Mouse (Mus musculus): Measurements from ENCODE around the gene Ppm1n.
A peak's percentile ranks its signal among the peaks of the same experiment; 100 is the strongest.

Ppm1n gene

DNA sequence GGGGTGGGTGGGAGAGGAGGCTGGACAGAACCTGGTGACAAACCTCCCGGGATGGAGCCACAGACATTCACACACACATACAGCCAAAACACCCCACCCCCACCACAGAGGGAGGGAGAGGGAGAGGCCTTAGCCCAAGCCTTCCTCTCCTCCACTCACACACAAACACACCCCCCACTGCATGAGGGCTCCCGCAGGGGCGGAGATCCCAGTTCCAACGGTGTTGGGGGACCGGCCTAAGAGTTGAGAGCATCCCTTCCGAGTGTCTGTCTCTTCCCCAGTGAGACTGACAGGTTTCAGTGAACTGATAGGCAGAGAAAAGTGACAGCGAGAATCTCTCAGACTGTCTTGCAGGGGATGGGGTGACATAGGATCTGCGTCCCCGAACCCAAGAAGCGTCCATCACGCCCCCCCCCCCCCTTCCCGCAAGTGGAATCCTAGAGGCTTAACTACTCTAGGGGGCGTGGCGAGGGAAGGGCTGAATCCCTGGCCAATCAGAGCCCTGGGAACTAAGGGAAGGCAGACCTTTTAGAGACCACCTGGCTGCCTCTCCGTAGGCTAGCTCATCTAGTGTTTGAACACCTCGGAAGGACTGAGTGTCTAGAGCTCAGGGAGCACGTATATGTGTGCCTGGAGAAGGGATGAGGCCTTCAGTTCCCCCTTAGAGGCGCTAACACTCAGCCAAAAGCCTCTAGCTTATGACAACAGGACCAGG, 28.0 kb upstream of the Ppm1n start:
- DNase-seq (ENCODE audit: low read depth, low spot score) = peak; percentile 92

DNA sequence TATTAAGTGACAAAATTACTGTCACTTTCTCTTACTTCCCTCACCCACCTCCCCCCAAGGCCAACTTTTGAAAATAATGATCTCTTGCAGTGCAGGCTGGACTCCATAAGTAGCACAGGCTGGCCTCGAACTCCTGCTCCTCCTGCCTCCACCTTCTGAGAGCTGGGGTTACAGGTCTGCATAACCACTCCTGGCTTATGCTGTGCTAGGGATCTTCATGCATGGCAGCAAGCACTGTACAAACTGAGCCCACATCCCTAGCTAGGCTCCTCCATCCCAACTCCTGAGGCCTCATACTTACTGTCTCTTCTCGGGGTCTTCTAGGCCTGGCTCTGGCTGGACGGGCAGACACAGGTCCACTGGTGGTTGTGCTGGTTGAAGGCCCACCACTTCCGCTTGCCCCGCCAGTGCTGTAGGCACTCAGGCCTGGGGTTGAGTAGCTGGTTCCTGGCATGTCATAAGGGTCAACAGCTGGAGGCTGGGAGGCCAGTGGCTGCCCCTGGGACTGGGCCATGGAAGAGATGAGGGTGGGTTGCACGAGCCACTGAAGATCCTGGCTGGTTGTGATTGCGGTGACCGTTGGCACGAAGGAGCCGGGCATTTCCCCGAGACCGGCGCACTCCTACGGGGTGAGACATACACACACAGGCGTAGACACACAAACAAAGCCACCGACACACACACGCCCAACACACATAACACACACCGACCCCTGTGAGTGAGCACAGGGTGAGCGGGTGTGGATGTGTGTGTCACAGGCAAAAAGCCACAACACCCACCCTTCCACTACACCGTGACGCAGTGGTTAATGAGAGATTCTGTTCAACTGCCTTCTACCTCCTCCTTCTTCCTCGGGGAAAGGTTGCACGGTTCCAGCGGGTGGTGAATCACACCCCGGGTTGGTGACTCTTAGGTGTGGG, 27.2 kb upstream of the Ppm1n start:
- DNase-seq (ENCODE audit: low read depth, low spot score) = no peak

- DNase-seq (ENCODE audit: low read depth, low spot score) = no peak
These were observed 26.2 kb upstream of the Ppm1n start for GRCm38 (mm10) chr7:19305796-19306765.

GRCm38 (mm10) chr7:19305413-19305735, 25.5 kb upstream of the Ppm1n start:
- DNase-seq (ENCODE audit: low read depth, low spot score) = no peak

- DNase-seq (ENCODE audit: low read depth, low spot score) = no peak
These were observed 24.9 kb upstream of the Ppm1n start for GRCm38 (mm10) chr7:19304501-19305412.

GRCm38 (mm10) chr7:19303770-19304169, 23.9 kb upstream of the Ppm1n start:
- DNase-seq (ENCODE audit: low read depth, low spot score) = peak; percentile 73

DNA sequence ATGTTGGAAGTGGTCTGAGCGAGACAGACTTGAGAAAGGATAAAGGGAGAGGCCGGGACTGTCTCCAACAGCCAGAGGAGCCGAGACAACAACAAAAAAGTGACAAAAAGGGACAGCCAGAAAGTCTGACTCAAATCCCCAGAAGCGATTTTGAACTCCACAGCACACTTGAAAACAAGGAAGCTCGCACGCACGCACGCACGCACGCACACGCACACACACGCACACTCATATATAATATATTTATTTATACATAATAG, 23.1 kb upstream of the Ppm1n start:
- no peak for DNase-seq (ENCODE audit: low read depth, low spot score)

- no peak for DNase-seq (ENCODE audit: low read depth, low spot score)
These were observed 22.6 kb upstream of the Ppm1n start for GRCm38 (mm10) chr7:19302264-19303045.

DNA sequence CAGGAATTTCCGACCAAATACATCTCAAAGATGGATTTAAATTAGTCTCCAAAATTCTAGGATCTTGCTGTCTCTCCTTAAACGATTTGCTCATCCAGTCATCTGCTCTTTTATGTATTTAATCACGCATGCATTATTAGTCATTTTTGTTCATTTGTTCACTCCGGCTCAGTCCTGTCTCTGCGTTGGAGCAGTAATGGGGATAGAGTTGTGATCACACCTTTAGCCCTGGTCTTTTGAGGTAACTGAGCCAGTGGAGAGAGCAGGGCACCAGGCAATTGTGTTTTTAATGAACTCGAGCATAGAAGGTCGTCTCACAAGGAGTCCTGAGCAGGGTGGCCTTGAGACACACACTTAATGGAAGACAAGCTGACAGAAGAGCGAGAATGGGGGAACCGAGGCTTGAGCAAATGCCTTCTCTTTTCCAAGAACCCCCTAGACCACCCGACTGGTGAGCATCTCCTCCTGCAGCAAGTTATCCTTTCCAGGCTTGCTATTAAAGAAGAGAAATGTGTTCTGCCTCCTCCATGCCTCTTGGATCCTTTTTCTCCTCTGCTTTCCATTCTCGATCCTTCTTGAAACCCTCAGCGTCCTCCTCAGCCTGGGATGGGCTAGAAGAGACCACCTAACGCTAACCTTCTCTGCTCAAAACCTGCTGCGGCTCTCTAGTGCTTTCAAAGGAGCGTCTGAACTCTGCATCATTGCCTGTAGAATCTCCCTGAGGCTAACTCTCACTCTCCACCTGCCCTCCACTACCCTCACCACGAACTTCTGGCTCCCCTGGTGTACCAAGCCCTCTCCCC, 21.8 kb upstream of the Ppm1n start:
- DNase-seq (ENCODE audit: low read depth, low spot score) = no peak

- DNase-seq (ENCODE audit: low read depth, low spot score) = peak; percentile 93
These were observed 20.9 kb upstream of the Ppm1n start for GRCm38 (mm10) chr7:19300501-19301421.

- peak; percentile 86 for DNase-seq (ENCODE audit: low read depth, low spot score)
These were observed 19.3 kb upstream of the Ppm1n start for GRCm38 (mm10) chr7:19299194-19299593.

- DNase-seq (ENCODE audit: low read depth, low spot score) = no peak
These were observed 17.9 kb upstream of the Ppm1n start for GRCm38 (mm10) chr7:19297794-19298193.

DNA sequence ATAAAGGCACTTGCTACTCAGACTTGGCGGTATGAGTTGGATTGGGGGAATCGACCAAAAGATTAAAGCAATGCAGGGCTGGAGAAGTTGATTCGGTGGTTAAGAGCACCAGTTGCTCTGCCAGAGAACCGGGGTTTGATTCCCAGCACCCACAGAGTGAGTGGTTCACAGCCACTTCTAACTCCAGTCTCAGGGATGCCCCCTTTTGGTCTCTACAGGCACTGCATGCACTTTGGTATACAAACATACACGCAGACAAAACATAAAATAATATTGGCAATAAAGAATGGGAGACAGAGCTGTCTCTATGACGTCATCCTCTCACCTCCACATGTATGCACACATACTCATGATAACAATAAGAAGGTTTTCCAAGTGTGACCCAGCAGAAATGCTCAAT, 17.2 kb upstream of the Ppm1n start:
- no peak for DNase-seq (ENCODE audit: low read depth, low spot score)

DNA sequence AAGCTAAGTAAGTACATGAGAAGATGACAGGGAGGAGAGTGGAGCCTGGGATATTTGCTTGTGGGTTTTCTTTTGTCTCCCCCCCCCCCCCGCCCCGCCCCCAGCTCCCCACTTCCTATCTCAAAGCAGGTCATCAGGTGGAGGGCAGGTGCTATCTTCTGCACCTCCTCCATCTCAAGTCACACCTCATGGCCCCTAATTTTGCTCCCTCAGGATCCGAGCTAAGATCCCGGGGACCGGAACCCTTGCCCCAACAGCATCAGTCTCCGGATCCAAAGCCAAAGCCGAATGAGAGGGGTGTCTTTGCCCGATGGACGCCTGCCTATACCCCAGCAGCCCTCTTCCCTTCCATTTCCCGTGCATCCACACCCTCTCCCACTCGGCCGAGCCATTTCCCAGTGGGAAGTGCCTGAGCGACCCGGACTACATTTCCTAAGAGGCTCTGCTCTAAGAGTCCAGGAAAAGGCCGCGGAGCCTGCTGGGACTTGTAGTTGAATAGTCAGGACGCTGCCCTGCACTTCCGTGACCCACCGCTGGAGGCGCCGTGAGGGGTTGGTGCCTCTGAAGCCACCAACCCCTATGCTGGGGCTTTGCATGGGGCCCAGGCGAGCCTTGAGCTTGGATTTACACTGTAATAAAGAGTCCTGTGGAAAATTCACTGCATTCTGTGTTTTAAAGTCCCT, 15.8 kb upstream of the Ppm1n start:
- DNase-seq (ENCODE audit: low read depth, low spot score) = peak; percentile 98

DNA sequence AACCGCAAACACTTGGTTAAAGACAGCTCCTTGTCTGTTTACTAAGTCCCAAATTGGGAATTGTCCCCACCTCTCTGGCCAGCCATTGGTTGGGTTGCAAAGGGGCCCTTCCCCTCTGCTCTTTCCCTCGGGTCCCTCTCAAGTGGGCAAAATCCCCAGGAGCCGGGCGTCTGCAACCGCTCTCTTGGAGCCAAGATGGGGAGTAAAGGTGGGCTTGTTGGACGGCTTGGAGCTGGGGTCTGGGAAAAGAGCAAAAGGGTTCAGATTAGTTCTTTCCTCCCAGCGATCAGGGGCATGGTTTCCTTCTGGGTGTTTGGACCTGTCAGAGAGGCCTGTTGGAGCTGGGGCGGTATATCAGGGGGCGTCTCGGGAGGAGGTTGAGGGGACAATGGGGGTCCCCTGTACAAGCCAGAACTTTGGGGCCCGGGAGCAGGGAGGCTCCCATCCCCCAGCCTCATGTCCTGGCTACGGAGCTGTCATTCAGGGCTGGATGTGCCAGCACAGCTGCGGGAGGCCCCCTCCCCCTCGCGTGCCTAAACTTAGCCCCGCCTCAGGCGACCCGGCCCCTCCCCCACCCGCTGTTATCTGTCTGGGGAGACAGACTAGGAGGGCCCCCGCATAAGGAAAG, 11.2 kb upstream of the Ppm1n start:
- DNase-seq (ENCODE audit: low read depth, low spot score) = peak; percentile 48

GRCm38 (mm10) chr7:19284763-19285162, 4.9 kb upstream of the Ppm1n start:
- DNase-seq (ENCODE audit: low read depth, low spot score) = peak; percentile 67

GRCm38 (mm10) chr7:19283406-19283804, 3.5 kb upstream of the Ppm1n start:
- peak; percentile 72 for DNase-seq (ENCODE audit: low read depth, low spot score)

Measured in brain, adult 2 months (tissue).